ENCODE assay signal across 29 mouse cellular contexts in the genomic region with DNA sequence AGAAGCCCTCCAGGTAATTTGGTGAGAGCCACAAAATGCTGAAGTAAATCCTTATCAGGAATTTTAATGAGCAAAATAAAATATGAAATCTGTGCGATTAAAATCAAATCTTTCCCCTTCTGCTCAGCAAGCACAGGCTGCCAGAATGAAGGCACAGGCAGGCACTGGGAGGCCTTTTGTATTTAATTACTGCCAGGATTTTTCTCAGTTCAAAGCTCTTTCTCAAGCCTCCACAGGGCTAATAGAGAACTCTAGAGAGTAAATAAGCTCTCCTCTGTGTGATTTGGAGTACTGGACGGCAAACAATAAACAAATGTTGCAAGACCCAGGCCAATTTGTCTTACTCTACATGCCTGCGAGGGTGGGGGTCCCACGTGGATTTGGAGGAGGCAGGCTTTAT.
DNase-seq lines count a peak whose midpoint lies in the region; ATAC-seq and TF ChIP-seq lines count a peak whose summit lies in the region.
"Had no signal": no experiment of that assay in that cellular context is flagged by ENCODE, and none has a peak within 500 bp of the region (broad histone marks: within the 10 kb centered on the region; RNA-seq: fewer than 3 reads in every experiment).

No protein-coding gene starts in this region.

- no peak overlapping the region for H3K4me2 ChIP-seq in forebrain, embryonic 13.5 days
- no peak overlapping the region for H3K4me2 ChIP-seq in forebrain, embryonic 11.5 days (ENCODE audit: low read depth, low read length, severe bottlenecking)
- H3K4me2 ChIP-seq: embryonic facial prominence, embryonic 12.5 days; hindbrain, embryonic 15.5 days; intestine, embryonic 15.5 days; limb, embryonic 12.5 days; lung, embryonic 15.5 days; midbrain, embryonic 12.5 days; neural tube, embryonic 12.5 days had no signal

- WGBS in forebrain, embryonic 13.5 days, result 19% methylated on average over 4 of the region's 4 CpGs
- 41% methylated on average over 4 of the region's 4 CpGs for WGBS in forebrain, embryonic 11.5 days

- no peaks in the 10 kb centered on the region for H3K27me3 ChIP-seq in forebrain, embryonic 13.5 days
- H3K27me3 ChIP-seq in forebrain, embryonic 11.5 days (ENCODE audit: control insufficient read depth, insufficient read depth, low read length), result no peaks in the 10 kb centered on the region
- H3K27me3 ChIP-seq: embryonic facial prominence, embryonic 12.5 days; hindbrain, embryonic 15.5 days; intestine, embryonic 15.5 days; limb, embryonic 12.5 days; lung, embryonic 15.5 days; midbrain, embryonic 12.5 days; neural tube, embryonic 12.5 days; Patski had no signal

- no peak overlapping the region for H3K9ac ChIP-seq in forebrain, embryonic 13.5 days
- H3K9ac ChIP-seq in forebrain, embryonic 11.5 days (ENCODE audit: low read length), result no peak overlapping the region
- H3K9ac ChIP-seq: embryonic facial prominence, embryonic 12.5 days; hindbrain, embryonic 15.5 days; intestine, embryonic 15.5 days; limb, embryonic 12.5 days; lung, embryonic 15.5 days; midbrain, embryonic 12.5 days; neural tube, embryonic 12.5 days had no signal

- peaks cover 10% of the 10 kb centered on the region for H3K4me1 ChIP-seq in forebrain, embryonic 13.5 days
- H3K4me1 ChIP-seq in forebrain, embryonic 11.5 days (replicated peaks; ENCODE audit: control insufficient read depth, insufficient read depth, low read length), result no peaks in the 10 kb centered on the region
- H3K4me1 ChIP-seq: embryonic facial prominence, embryonic 12.5 days; hindbrain, embryonic 10.5 days; intestine, embryonic 15.5 days; limb, embryonic 12.5 days; lung, embryonic 15.5 days; neural tube, embryonic 12.5 days had no signal

- no peak overlapping the region for H3K4me3 ChIP-seq in forebrain, embryonic 13.5 days
- no peak overlapping the region for H3K4me3 ChIP-seq in forebrain, embryonic 11.5 days (ENCODE audit: low read depth, low read length)
- no peak overlapping the region for H3K4me3 ChIP-seq in layer of hippocampus, adult 2 months
- H3K4me3 ChIP-seq: embryonic facial prominence, embryonic 12.5 days; hindbrain, embryonic 10.5 days; hindbrain, embryonic 15.5 days; intestine, embryonic 15.5 days; limb, embryonic 12.5 days; lung, embryonic 15.5 days; midbrain, embryonic 12.5 days; myocyte; neural tube, embryonic 12.5 days had no signal

- H3K9me3 ChIP-seq in forebrain, embryonic 13.5 days (replicated peaks), result no peaks in the 10 kb centered on the region
- no peaks in the 10 kb centered on the region for H3K9me3 ChIP-seq in forebrain, embryonic 11.5 days (ENCODE audit: control insufficient read depth, low read length)
- H3K9me3 ChIP-seq: embryonic facial prominence, embryonic 12.5 days; hindbrain, embryonic 10.5 days; hindbrain, embryonic 15.5 days; intestine, embryonic 15.5 days; limb, embryonic 12.5 days; lung, embryonic 15.5 days; midbrain, embryonic 12.5 days; neural tube, embryonic 12.5 days had no signal

- H3K36me3 ChIP-seq in forebrain, embryonic 13.5 days (ENCODE audit: poor library complexity, severe bottlenecking), result no peaks in the 10 kb centered on the region
- no peaks in the 10 kb centered on the region for H3K36me3 ChIP-seq in forebrain, embryonic 11.5 days (ENCODE audit: control insufficient read depth, insufficient read depth, low read length)
- H3K36me3 ChIP-seq: embryonic facial prominence, embryonic 12.5 days; hindbrain, embryonic 10.5 days; hindbrain, embryonic 15.5 days; intestine, embryonic 15.5 days; limb, embryonic 12.5 days; lung, embryonic 15.5 days; midbrain, embryonic 12.5 days; neural tube, embryonic 12.5 days had no signal

- no peak for TF ChIP-seq POLR2A in brain, embryonic 14.5 days (IDR thresholded peaks at IDR 0.05; ENCODE audit: borderline replicate concordance, extremely low read depth, insufficient read depth, insufficient read length, poor library complexity, severe bottlenecking)

- DNase-seq in forebrain, embryonic 11.5 days (ENCODE audit: low spot score), result no peak
- DNase-seq in layer of hippocampus, adult 2 months (ENCODE audit: low spot score in 2 of 2), result peak in 1 of 2 experiments; percentile 55
- no peak for DNase-seq in layer of hippocampus, postnatal 25 days (ENCODE audit: extremely low spot score in 1 of 2, low spot score in 1 of 2)
- DNase-seq in brain, embryonic 14.5 days (ENCODE audit: low read depth), result peak; percentile 78
- DNase-seq in layer of hippocampus, postnatal 10 days (ENCODE audit: low spot score in 2 of 2), result peak; percentile 34 to 46
- no peak for DNase-seq in spleen, adult 12 weeks (ENCODE audit: low spot score)
- no peak for DNase-seq in embryo, embryonic 10.5 days (ENCODE audit: low spot score)
- DNase-seq: adrenal gland, postnatal 10 days; cerebellum, adult 18-20 months; cerebellum, postnatal 36 days; embryo, embryonic 11 days; heart, postnatal 14 days; kidney, adult 2 months; kidney, postnatal 4 days; right cerebral cortex, postnatal 4 days; thymus, adult 2 months; thymus, postnatal 4 days had no signal

- ATAC-seq in forebrain, embryonic 13.5 days, result peak; percentile 65; the same call in 1 of the 2 replicates
- no peak for ATAC-seq in forebrain, embryonic 11.5 days (replicated peaks; ENCODE audit: low FRiP score)
- ATAC-seq: intestine, embryonic 15.5 days; Patski had no signal

- H3K27ac ChIP-seq in forebrain, embryonic 13.5 days, result no peak overlapping the region
- H3K27ac ChIP-seq in forebrain, embryonic 11.5 days (ENCODE audit: low read depth, low read length), result no peak overlapping the region
- peak overlapping the region; percentile 77 for H3K27ac ChIP-seq in layer of hippocampus, adult 2 months
- H3K27ac ChIP-seq: embryonic facial prominence, embryonic 12.5 days; hindbrain, embryonic 10.5 days; hindbrain, embryonic 15.5 days; intestine, embryonic 15.5 days; kidney, postnatal 0 days; limb, embryonic 12.5 days; lung, embryonic 15.5 days; midbrain, embryonic 12.5 days; neural tube, embryonic 12.5 days had no signal

- TF ChIP-seq CTCF in layer of hippocampus, adult 2 months (conservative IDR thresholded peaks at IDR 0.05), result no peak
- TF ChIP-seq CTCF in brain, embryonic 14.5 days (IDR thresholded peaks at IDR 0.05; ENCODE audit: borderline replicate concordance, extremely low read depth, insufficient read depth, insufficient read length), result no peak

Comparison
In these comparisons a context has a peak if more than half of its experiments do, and no peak if none do; other contexts are left out.
1. DNase-seq: peak in brain, embryonic 14.5 days (single experiment) and layer of hippocampus, postnatal 10 days (2 of 2); none in forebrain, embryonic 11.5 days (single experiment), layer of hippocampus, postnatal 25 days (0 of 2), spleen, adult 12 weeks (single experiment) and embryo, embryonic 10.5 days (single experiment).